27 mouse cellular contexts compared by ENCODE assay signal in genomic region chr14:54944939-54945338, GRCm38 (mm10). TPM values are rescaled to one million over a fixed set of nuclear protein-coding genes. Genes with fewer than 3 reads are reported as not detected.
"Had no signal": no experiment of that assay in that cellular context is flagged by ENCODE, and none has a peak within 500 bp of the region (broad histone marks: within the 10 kb centered on the region; RNA-seq: fewer than 3 reads in every experiment).

No protein-coding gene starts in this region.

- H3K9ac ChIP-seq: lung, embryonic 14.5 days; midbrain, embryonic 12.5 days; neural tube, embryonic 13.5 days; neural tube, embryonic 15.5 days had no signal

- H3K4me2 ChIP-seq: lung, embryonic 14.5 days; midbrain, embryonic 12.5 days; neural tube, embryonic 13.5 days; neural tube, embryonic 15.5 days had no signal

- H3K36me3 ChIP-seq: midbrain, embryonic 10.5 days; midbrain, embryonic 12.5 days; neural tube, embryonic 13.5 days; neural tube, embryonic 15.5 days had no signal

- H3K27me3 ChIP-seq: midbrain, embryonic 12.5 days; neural tube, embryonic 13.5 days; neural tube, embryonic 15.5 days had no signal

- ATAC-seq: midbrain, embryonic 16.5 days had no signal

- H3K4me1 ChIP-seq: midbrain, embryonic 10.5 days; midbrain, embryonic 12.5 days; neural tube, embryonic 13.5 days; neural tube, embryonic 15.5 days had no signal

- H3K4me3 ChIP-seq: midbrain, embryonic 10.5 days; midbrain, embryonic 12.5 days; myocyte; neural tube, embryonic 13.5 days; neural tube, embryonic 15.5 days had no signal

- H3K27ac ChIP-seq: midbrain, embryonic 10.5 days; midbrain, embryonic 12.5 days; neural tube, embryonic 13.5 days; neural tube, embryonic 15.5 days had no signal

- H3K9me3 ChIP-seq: midbrain, embryonic 10.5 days; midbrain, embryonic 12.5 days; neural tube, embryonic 13.5 days; neural tube, embryonic 15.5 days had no signal

- DNase-seq: lung, adult 18-20 months; lung, embryonic 14.5 days; lung, postnatal 10 days; lung, postnatal 4 days; midbrain, embryonic 14.5 days; retina, postnatal 1 day; right cerebral cortex, adult 18-20 months; right cerebral cortex, postnatal 25 days; right cerebral cortex, postnatal 4 days; spleen, adult 18-20 months; thymus, adult 18-20 months; thymus, postnatal 14 days; thymus, postnatal 36 days had no signal

RNA-seq across cellular contexts. Expression of gene Cmtm5, which starts 8.9 kb away (rescaled TPM):
- total RNA-seq: megakaryocyte, adult 5-6 weeks; megakaryocyte-erythroid progenitor cell, adult 5-6 weeks had no signal
- polyA plus RNA-seq: myocyte had no signal

RNA-seq across cellular contexts. Expression of gene Il25, which starts 12.4 kb away (rescaled TPM):
- total RNA-seq: megakaryocyte, adult 5-6 weeks; megakaryocyte-erythroid progenitor cell, adult 5-6 weeks had no signal
- polyA plus RNA-seq: lung, embryonic 14.5 days; lung, embryonic 16.5 days; midbrain, embryonic 10.5 days; midbrain, embryonic 12.5 days; midbrain, embryonic 14.5 days; neural tube, embryonic 11.5 days; stomach, embryonic 14.5 days; stomach, embryonic 16.5 days; thymus, postnatal 0 days had no signal

RNA-seq across cellular contexts. Expression of gene Efs, which starts 19.0 kb away (rescaled TPM):
- total RNA-seq: megakaryocyte, adult 5-6 weeks; megakaryocyte-erythroid progenitor cell, adult 5-6 weeks had no signal

RNA-seq across cellular contexts. Expression of gene Myh6, which starts 21.8 kb away (rescaled TPM):
- total RNA-seq: megakaryocyte, adult 5-6 weeks; megakaryocyte-erythroid progenitor cell, adult 5-6 weeks had no signal
- polyA plus RNA-seq: small intestine, adult 2 months had no signal

RNA-seq across cellular contexts. Expression of gene Gm17428, which starts 31.8 kb away (rescaled TPM):
- total RNA-seq: megakaryocyte, adult 5-6 weeks; megakaryocyte-erythroid progenitor cell, adult 5-6 weeks had no signal
- polyA plus RNA-seq: lung, embryonic 14.5 days; lung, embryonic 16.5 days; midbrain, embryonic 10.5 days; midbrain, embryonic 12.5 days; midbrain, embryonic 14.5 days; midbrain, embryonic 16.5 days; myocyte; neural tube, embryonic 11.5 days; neural tube, embryonic 13.5 days; neural tube, embryonic 15.5 days; small intestine, adult 2 months; stomach, embryonic 14.5 days; stomach, embryonic 16.5 days; thymus, postnatal 0 days had no signal
